Mouse (Mus musculus): ENCODE measurements at regions not wholly inside any gene's neighbourhood (a gene's known extent, or its start where the extent isn't known, plus 50 kb on each side); places are given as distances from the start of the nearest gene placed in this dataset.

- Histone ChIP-seq H3K4me3 (no peak overlapping the region), H3K9ac (replicated peaks) (no peak overlapping the region), H3K27me3 (no peaks in the 10 kb centered on the region), H3K4me1 (no peaks in the 10 kb centered on the region), H3K36me3 (no peaks in the 10 kb centered on the region), H3K4me2 (replicated peaks) (no peak overlapping the region), H3K27ac (replicated peaks) (no peak overlapping the region), H3K9me3 (no peaks in the 10 kb centered on the region)
- no peak for ATAC-seq (ENCODE audit: low FRiP score, low read depth)
Measured at GRCm38 (mm10) chr13:80946034-80946433, 62.9 kb downstream of the Arrdc3 start.

- H3K4me3 ChIP-seq, result no peak overlapping the region
- no peaks in the 10 kb centered on the region for H3K36me3 ChIP-seq
- no peaks in the 10 kb centered on the region for H3K9me3 ChIP-seq
- H3K4me1 ChIP-seq, result no peaks in the 10 kb centered on the region
- WGBS, result 77% methylated on average over 6 of the region's 6 CpGs
- no peak overlapping the region for H3K9ac ChIP-seq (replicated peaks)
- H3K27me3 ChIP-seq, result no peaks in the 10 kb centered on the region
- ATAC-seq (ENCODE audit: low FRiP score, low read depth), result no peak
- no peak overlapping the region for H3K4me2 ChIP-seq (replicated peaks)
- H3K27ac ChIP-seq (replicated peaks), result no peak overlapping the region
Measured at GRCm38 (mm10) chr13:80947705-80948104, 64.5 kb downstream of the Arrdc3 start.

- ATAC-seq (ENCODE audit: low FRiP score, low read depth), result no peak
- H3K9me3 ChIP-seq, result no peaks in the 10 kb centered on the region
- no peak overlapping the region for H3K4me2 ChIP-seq (replicated peaks)
- H3K36me3 ChIP-seq, result no peaks in the 10 kb centered on the region
- H3K27ac ChIP-seq (replicated peaks), result no peak overlapping the region
- H3K4me1 ChIP-seq, result no peaks in the 10 kb centered on the region; the same call in 1 of the 2 replicates
- H3K27me3 ChIP-seq, result no peaks in the 10 kb centered on the region
- WGBS, result 78% methylated on average over 6 of the region's 6 CpGs
- H3K4me3 ChIP-seq, result no peak overlapping the region
- no peak overlapping the region for H3K9ac ChIP-seq (replicated peaks)
Measured at GRCm38 (mm10) chr13:80949133-80949697, 66.0 kb downstream of the Arrdc3 start.

- Histone ChIP-seq H3K9me3 (no peaks in the 10 kb centered on the region), H3K27me3 (no peaks in the 10 kb centered on the region), H3K36me3 (no peaks in the 10 kb centered on the region), H3K4me1 (no peaks in the 10 kb centered on the region; the same call in 1 of the 2 replicates), H3K9ac (replicated peaks) (no peak overlapping the region), H3K27ac (replicated peaks) (no peak overlapping the region), H3K4me2 (replicated peaks) (no peak overlapping the region), H3K4me3 (no peak overlapping the region)
- 78% methylated on average over 2 of the region's 2 CpGs for WGBS
- ATAC-seq (ENCODE audit: low FRiP score, low read depth), result no peak
Measured at GRCm38 (mm10) chr13:80950239-80950638, 67.1 kb downstream of the Arrdc3 start.

- no peak overlapping the region for H3K27ac ChIP-seq (replicated peaks)
- no peak for ATAC-seq (ENCODE audit: low FRiP score, low read depth)
- no peaks in the 10 kb centered on the region for H3K36me3 ChIP-seq
- no peak overlapping the region for H3K9ac ChIP-seq (replicated peaks)
- H3K4me3 ChIP-seq, result no peak overlapping the region
- H3K9me3 ChIP-seq, result no peaks in the 10 kb centered on the region
- no peak overlapping the region for H3K4me2 ChIP-seq (replicated peaks)
- WGBS, result 86% methylated on average over 3 of the region's 3 CpGs
- no peaks in the 10 kb centered on the region; the same call in 1 of the 2 replicates for H3K4me1 ChIP-seq
- no peaks in the 10 kb centered on the region for H3K27me3 ChIP-seq
Measured at GRCm38 (mm10) chr13:80950803-80951202, 67.6 kb downstream of the Arrdc3 start.

GRCm38 (mm10) chr13:80951327-80951726, 68.1 kb downstream of the Arrdc3 start:
- WGBS, result 87% methylated on average over 3 of the region's 3 CpGs
- no peaks in the 10 kb centered on the region; the same call in 1 of the 2 replicates for H3K4me1 ChIP-seq
- no peaks in the 10 kb centered on the region for H3K9me3 ChIP-seq
- H3K36me3 ChIP-seq, result no peaks in the 10 kb centered on the region
- H3K4me2 ChIP-seq (replicated peaks), result no peak overlapping the region
- no peak for ATAC-seq (ENCODE audit: low FRiP score, low read depth)
- H3K9ac ChIP-seq (replicated peaks), result no peak overlapping the region
- H3K27me3 ChIP-seq, result no peaks in the 10 kb centered on the region
- no peak overlapping the region for H3K4me3 ChIP-seq
- H3K27ac ChIP-seq (replicated peaks), result no peak overlapping the region

- no peaks in the 10 kb centered on the region for H3K9me3 ChIP-seq
- no peak overlapping the region for H3K9ac ChIP-seq (replicated peaks)
- no peak overlapping the region for H3K27ac ChIP-seq (replicated peaks)
- 93% methylated on average over 4 of the region's 4 CpGs for WGBS
- no peaks in the 10 kb centered on the region for H3K27me3 ChIP-seq
- H3K4me2 ChIP-seq (replicated peaks), result no peak overlapping the region
- no peaks in the 10 kb centered on the region for H3K36me3 ChIP-seq
- no peaks in the 10 kb centered on the region; the same call in 1 of the 2 replicates for H3K4me1 ChIP-seq
- no peak for ATAC-seq (ENCODE audit: low FRiP score, low read depth)
- no peak overlapping the region for H3K4me3 ChIP-seq
Measured at GRCm38 (mm10) chr13:80952851-80953250, 69.7 kb downstream of the Arrdc3 start.

GRCm38 (mm10) chr13:80954059-80954645, 71.0 kb downstream of the Arrdc3 start:
- H3K9ac ChIP-seq (replicated peaks), result no peak overlapping the region
- 70% methylated on average over 6 of the region's 6 CpGs for WGBS

GRCm38 (mm10) chr13:80956966-80957365, 73.8 kb downstream of the Arrdc3 start:
- H3K27ac ChIP-seq (replicated peaks), result no peak overlapping the region
- no peak overlapping the region for H3K4me3 ChIP-seq
- 90% methylated on average over 1 of the region's 1 CpGs for WGBS
- no peaks in the 10 kb centered on the region for H3K36me3 ChIP-seq
- no peaks in the 10 kb centered on the region for H3K27me3 ChIP-seq
- H3K9me3 ChIP-seq, result no peaks in the 10 kb centered on the region
- ATAC-seq (ENCODE audit: low FRiP score, low read depth), result no peak
- no peak overlapping the region for H3K4me2 ChIP-seq (replicated peaks)
- H3K4me1 ChIP-seq, result peaks cover under 1% of the 10 kb centered on the region
- H3K9ac ChIP-seq (replicated peaks), result no peak overlapping the region

More at GRCm38 (mm10) chr13:80954059-80954645, 71.0 kb downstream of the Arrdc3 start:
- no peaks in the 10 kb centered on the region for H3K9me3 ChIP-seq
- no peak overlapping the region for H3K4me3 ChIP-seq
- no peaks in the 10 kb centered on the region; the same call in 1 of the 2 replicates for H3K4me1 ChIP-seq
- H3K36me3 ChIP-seq, result no peaks in the 10 kb centered on the region
- no peak overlapping the region for H3K4me2 ChIP-seq (replicated peaks)
- H3K27ac ChIP-seq (replicated peaks), result no peak overlapping the region
- no peaks in the 10 kb centered on the region for H3K27me3 ChIP-seq
- ATAC-seq (ENCODE audit: low FRiP score, low read depth), result no peak

GRCm38 (mm10) chr13:80957419-80958139, 74.4 kb downstream of the Arrdc3 start:
- Histone ChIP-seq H3K36me3 (no peaks in the 10 kb centered on the region), H3K27ac (replicated peaks) (no peak overlapping the region), H3K4me1 (peaks cover 4% of the 10 kb centered on the region), H3K9ac (replicated peaks) (no peak overlapping the region), H3K4me3 (no peak overlapping the region), H3K27me3 (no peaks in the 10 kb centered on the region), H3K4me2 (replicated peaks) (no peak overlapping the region), H3K9me3 (no peaks in the 10 kb centered on the region)
- no peak for ATAC-seq (ENCODE audit: low FRiP score, low read depth)
- 75% methylated on average over 6 of the region's 6 CpGs for WGBS

- H3K4me1 ChIP-seq, result peaks cover 4% of the 10 kb centered on the region; the same call in 1 of the 2 replicates
- no peak for ATAC-seq (ENCODE audit: low FRiP score, low read depth)
- no peak overlapping the region for H3K4me2 ChIP-seq (replicated peaks)
- no peak overlapping the region for H3K4me3 ChIP-seq
- no peak overlapping the region for H3K9ac ChIP-seq (replicated peaks)
- no peaks in the 10 kb centered on the region for H3K9me3 ChIP-seq
- 90% methylated on average over 1 of the region's 1 CpGs for WGBS
- H3K27me3 ChIP-seq, result peaks cover 15% of the 10 kb centered on the region
- H3K36me3 ChIP-seq, result no peaks in the 10 kb centered on the region
- H3K27ac ChIP-seq (replicated peaks), result no peak overlapping the region
Measured at GRCm38 (mm10) chr13:80959763-80960162, 76.6 kb downstream of the Arrdc3 start.

GRCm38 (mm10) chr13:80961985-80962617, 78.9 kb downstream of the Arrdc3 start:
- ATAC-seq (ENCODE audit: low FRiP score, low read depth), result no peak
- Histone ChIP-seq H3K36me3 (no peaks in the 10 kb centered on the region), H3K4me3 (no peak overlapping the region), H3K4me2 (replicated peaks) (peak overlapping the region; percentile 68), H3K4me1 (peaks cover 4% of the 10 kb centered on the region; the same call in 1 of the 2 replicates), H3K9me3 (no peaks in the 10 kb centered on the region), H3K27ac (replicated peaks) (no peak overlapping the region), H3K27me3 (peaks cover 17% of the 10 kb centered on the region), H3K9ac (replicated peaks) (no peak overlapping the region)
- WGBS, result 42% methylated on average over 7 of the region's 7 CpGs

All from midbrain, embryonic 12.5 days (tissue).